Mouse (Mus musculus): ENCODE measurements around the gene Olfr594.
"Not testable (repeated sequence)": the region's sequence is repeated elsewhere in the genome, so short reads cannot be mapped to it uniquely, and the experiment has no call there.

The Olfr594 gene

GRCm38 (mm10) chr7:103216696-103217095 is at the start of gene Olfr594:
Gene Olfr594 (plus strand): TSS chr7:103216996.
- in situ Hi-C loops (cut with MboI, MseI) = no loop called here

GRCm38 (mm10) chr7:103169697-103170096 is 47.1 kb upstream of the Olfr594 start:
- in situ Hi-C loops (cut with MboI, MseI) = no loop called here

DNA sequence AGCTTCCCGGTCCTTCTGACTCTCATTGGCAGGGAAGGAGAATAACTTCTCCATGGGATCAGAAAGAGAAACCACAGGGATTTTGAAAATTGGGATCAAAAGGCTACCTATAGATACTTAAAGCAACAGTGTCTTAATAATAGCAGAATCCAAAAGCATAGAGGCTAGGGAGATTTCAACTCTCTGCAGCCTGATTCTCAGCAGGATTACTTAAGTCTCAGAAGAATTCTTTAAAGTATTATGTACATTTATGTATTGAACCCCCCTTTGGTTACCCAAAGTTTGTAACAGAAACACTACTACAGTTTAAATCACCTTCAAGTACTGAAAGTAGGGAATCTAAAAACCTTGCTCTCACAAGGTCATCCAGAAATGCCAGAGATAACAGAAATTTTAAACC is 38.6 kb upstream of the Olfr594 start, which contains the start of gene Olfr591:
Gene Olfr591 (minus strand): TSS at position 101 of the 400 bp plus-strand sequence.
- in situ Hi-C loops (cut with MboI, MseI) = no loop called here

GRCm38 (mm10) chr7:103184503-103184902 is 32.3 kb upstream of the Olfr594 start, which contains the start of gene Olfr592:
Gene Olfr592 (plus strand): TSS chr7:103184803.
- in situ Hi-C loops (cut with MboI, MseI) = not testable (repeated sequence)

- in situ Hi-C loops (cut with MboI, MseI) = no loop called here
Measured at GRCm38 (mm10) chr7:103211562-103211961, 5.2 kb upstream of the Olfr594 start, which contains the start of gene Olfr593. Gene Olfr593 (plus strand): TSS chr7:103211862.

- in situ Hi-C loops (cut with MboI, MseI) = not testable (repeated sequence)
Measured at GRCm38 (mm10) chr7:103212050-103212449, 4.7 kb upstream of the Olfr594 start.

- in situ Hi-C loops (cut with MboI, MseI) = loop anchor here (5.0 kb wide), 1 partner anchor 165 kb away; the partner anchor contains the start of gene Usp17lc
Measured at GRCm38 (mm10) chr7:103252405-103252804, 35.6 kb downstream of the Olfr594 start, which contains the start of gene Usp17ld. Gene Usp17ld (minus strand): TSS chr7:103252505.

All from T-helper 2 cell (primary cell).